Mouse (Mus musculus): ENCODE measurements around the gene Ptn. TPM values are rescaled to one million over a fixed set of nuclear protein-coding genes. Genes with fewer than 3 reads are reported as not detected.

Gene Ptn
- polyA plus RNA-seq (2015; fragmentation: Nextera tagmentation; extraction: Ambion mirVana) = 9.9 and 11.5 TPM in 2 replicates

DNA sequence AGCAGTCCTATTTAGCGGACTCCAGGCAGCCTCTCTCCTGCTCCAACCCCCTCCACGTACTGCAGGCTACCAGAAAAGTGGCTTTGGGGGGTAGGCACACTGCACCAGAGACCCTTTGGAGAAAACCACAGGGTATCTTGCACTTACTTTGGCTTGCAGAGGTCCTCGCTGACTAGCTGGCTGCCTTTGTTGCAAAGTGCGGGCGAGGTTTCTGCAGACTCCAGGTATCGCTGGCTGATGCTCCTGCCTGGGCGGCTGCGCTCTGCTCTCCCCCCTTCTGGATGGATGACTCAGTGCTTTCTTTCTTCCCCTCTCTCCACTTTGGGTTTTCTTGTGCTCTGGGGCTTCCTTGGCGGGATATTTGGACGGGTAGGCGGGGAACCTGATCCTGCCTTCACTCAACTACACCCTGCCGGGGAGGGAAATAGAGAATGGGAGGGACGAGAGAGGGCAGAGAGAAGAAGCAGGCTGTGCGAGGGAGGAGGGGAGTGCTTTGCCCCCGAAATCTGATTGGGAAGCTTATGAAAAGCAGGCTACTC, at the start of gene Ptn:
Gene Ptn, minus strand, starts transcription at position 474 of the 539 bp plus-strand sequence.
- Histone ChIP-seq H3K9ac (ENCODE audit: low read depth, low read length) (no peak within 1 kb of the TSS), H3K27ac (ENCODE audit: low read length) (no peak within 1 kb of the TSS), H3K36me3 (ENCODE audit: control insufficient read depth, insufficient read depth) (no peaks in the 10 kb centered on the region), H3K4me3 (ENCODE audit: low read depth, low read length) (peak within 1 kb of the TSS; percentile 16; the same call in 1 of the 2 replicates), H3K4me1 (ENCODE audit: control insufficient read depth, low read depth, low read length) (no peaks in the 10 kb centered on the region), H3K9me3 (replicated peaks; ENCODE audit: control insufficient read depth, low read length) (no peaks in the 10 kb centered on the region), H3K27me3 (ENCODE audit: control insufficient read depth, insufficient read depth, low read depth, low read length) (no peaks in the 10 kb centered on the region; the same call in 1 of the 2 replicates), H3K4me2 (ENCODE audit: low read depth, low read length) (peak within 1 kb of the TSS; percentile 24)
- WGBS (ENCODE audit: insufficient replicate concordance) = 4% methylated on average over 15 of the region's 15 CpGs
- no peak for ATAC-seq (ENCODE audit: low read depth)

DNA sequence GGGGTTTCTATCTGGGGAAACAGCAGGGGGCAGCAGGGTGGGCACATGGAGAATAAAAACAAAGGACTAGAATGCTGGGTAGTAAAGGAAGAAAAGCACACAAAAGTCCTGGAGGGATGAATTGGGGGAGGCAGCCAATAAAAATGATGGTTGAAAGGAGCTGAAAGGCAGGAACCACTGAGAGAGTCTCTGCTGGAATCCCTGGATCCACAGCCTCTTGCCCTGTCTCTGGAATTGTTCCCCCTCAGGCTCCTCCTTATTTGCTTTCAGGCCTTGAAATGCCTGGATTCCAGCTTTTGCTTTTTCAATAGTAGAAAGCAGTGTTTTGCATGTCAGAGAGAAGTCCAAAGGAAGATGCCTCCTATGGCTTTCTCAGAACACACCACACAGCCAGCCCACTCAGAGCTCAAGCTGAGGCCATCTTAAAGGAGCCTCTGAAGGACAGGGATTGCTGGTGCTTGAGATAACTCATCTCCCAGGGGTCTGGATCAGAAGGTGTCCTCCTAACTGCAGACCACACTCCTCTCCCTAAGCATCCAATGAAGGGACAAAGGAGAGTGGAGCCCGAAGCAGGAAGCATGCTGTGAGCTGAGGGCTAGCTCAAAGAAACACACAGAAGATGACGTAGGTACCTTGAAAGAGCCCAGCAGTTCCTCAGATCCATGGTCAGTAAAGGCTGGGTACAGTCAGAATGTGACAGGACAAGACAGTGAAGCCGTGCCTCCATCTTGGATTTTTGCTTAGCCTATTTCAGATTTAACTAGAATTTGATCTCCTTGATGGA, 48.4 kb upstream of the Ptn start:
- WGBS (ENCODE audit: insufficient replicate concordance) = 45% methylated on average over 3 of the region's 3 CpGs
- H3K4me2 ChIP-seq (ENCODE audit: low read depth, low read length) = no peak overlapping the region
- ATAC-seq (ENCODE audit: low read depth) = no peak
- no peaks in the 10 kb centered on the region for H3K4me1 ChIP-seq (ENCODE audit: control insufficient read depth, low read depth, low read length)
- H3K9me3 ChIP-seq (replicated peaks; ENCODE audit: control insufficient read depth, low read length) = no peaks in the 10 kb centered on the region
- no peak overlapping the region for H3K27ac ChIP-seq (ENCODE audit: low read length)
- H3K4me3 ChIP-seq (ENCODE audit: low read depth, low read length) = no peak overlapping the region
- H3K9ac ChIP-seq (ENCODE audit: low read depth, low read length) = no peak overlapping the region
- H3K36me3 ChIP-seq (ENCODE audit: control insufficient read depth, insufficient read depth) = no peaks in the 10 kb centered on the region
- H3K27me3 ChIP-seq (ENCODE audit: control insufficient read depth, insufficient read depth, low read depth, low read length) = no peaks in the 10 kb centered on the region

DNA sequence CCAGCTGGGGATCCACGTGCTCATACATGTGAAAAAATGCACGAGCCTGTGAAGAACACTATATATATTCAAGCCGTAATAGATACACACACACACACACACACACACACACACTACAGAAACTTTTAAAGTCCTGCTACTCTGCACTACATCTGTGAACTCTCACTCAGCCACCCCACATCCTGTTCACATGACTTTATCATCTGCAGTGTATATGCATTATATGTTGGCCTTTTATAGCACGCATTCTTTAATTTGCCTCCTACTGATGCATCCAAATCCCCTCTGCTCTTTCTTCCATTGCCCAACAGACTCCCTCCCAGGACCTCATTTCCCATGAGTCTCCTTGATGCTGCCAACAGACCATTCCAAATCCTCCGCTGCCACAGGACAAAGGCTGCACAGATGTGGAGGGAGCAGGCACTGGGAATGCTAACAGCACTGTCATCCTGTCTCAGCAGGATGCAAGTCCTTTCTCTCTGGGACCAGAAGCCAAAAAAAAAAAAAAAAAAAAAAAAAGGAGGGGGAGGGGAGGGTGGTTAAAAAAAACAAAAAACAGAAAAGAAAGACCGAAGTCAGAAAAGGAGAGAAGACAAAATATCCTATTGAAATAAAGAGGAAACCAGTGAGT, 47.7 kb upstream of the Ptn start:
- H3K4me3 ChIP-seq (ENCODE audit: low read depth, low read length) = no peak overlapping the region
- H3K4me1 ChIP-seq (ENCODE audit: control insufficient read depth, low read depth, low read length) = no peaks in the 10 kb centered on the region
- no peaks in the 10 kb centered on the region for H3K27me3 ChIP-seq (ENCODE audit: control insufficient read depth, insufficient read depth, low read depth, low read length)
- H3K27ac ChIP-seq (ENCODE audit: low read length) = no peak overlapping the region
- H3K4me2 ChIP-seq (ENCODE audit: low read depth, low read length) = no peak overlapping the region
- no peaks in the 10 kb centered on the region for H3K9me3 ChIP-seq (replicated peaks; ENCODE audit: control insufficient read depth, low read length)
- no peak for ATAC-seq (ENCODE audit: low read depth)
- WGBS (ENCODE audit: insufficient replicate concordance) = 46% methylated on average over 6 of the region's 6 CpGs
- no peaks in the 10 kb centered on the region for H3K36me3 ChIP-seq (ENCODE audit: control insufficient read depth, insufficient read depth)
- H3K9ac ChIP-seq (ENCODE audit: low read depth, low read length) = no peak overlapping the region

GRCm38 (mm10) chr6:36850422-36851129, 40.6 kb upstream of the Ptn start:
- Histone ChIP-seq H3K9me3 (replicated peaks; ENCODE audit: control insufficient read depth, low read length) (no peaks in the 10 kb centered on the region), H3K27ac (ENCODE audit: low read length) (no peak overlapping the region), H3K9ac (ENCODE audit: low read depth, low read length) (no peak overlapping the region), H3K4me2 (ENCODE audit: low read depth, low read length) (no peak overlapping the region), H3K36me3 (ENCODE audit: control insufficient read depth, insufficient read depth) (no peaks in the 10 kb centered on the region), H3K4me3 (ENCODE audit: low read depth, low read length) (no peak overlapping the region), H3K27me3 (ENCODE audit: control insufficient read depth, insufficient read depth, low read depth, low read length) (no peaks in the 10 kb centered on the region), H3K4me1 (ENCODE audit: control insufficient read depth, low read depth, low read length) (no peaks in the 10 kb centered on the region)
- ATAC-seq (ENCODE audit: low read depth) = no peak
- 59% methylated on average over 7 of the region's 7 CpGs for WGBS (ENCODE audit: insufficient replicate concordance)

DNA sequence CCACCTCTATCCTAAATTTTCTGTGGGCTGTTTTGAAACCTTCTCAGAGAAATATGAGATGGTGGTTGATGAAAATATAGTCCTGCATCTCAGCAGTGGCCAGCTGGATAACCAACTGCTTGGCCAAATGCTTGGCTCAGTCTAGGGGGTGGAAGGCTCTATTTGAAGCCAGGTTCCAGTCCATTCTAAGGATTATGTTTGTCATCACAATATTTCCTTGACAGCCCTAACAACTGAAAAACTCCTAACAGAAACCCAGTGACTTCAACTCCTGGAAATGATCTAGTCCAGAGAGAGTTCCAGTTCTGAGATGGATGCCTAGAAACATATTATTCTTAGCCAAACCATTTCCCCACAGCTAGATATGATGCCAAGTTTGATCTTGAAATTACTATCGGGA, 35.3 kb upstream of the Ptn start:
- H3K27ac ChIP-seq (ENCODE audit: low read length) = no peak overlapping the region
- H3K9me3 ChIP-seq (replicated peaks; ENCODE audit: control insufficient read depth, low read length) = no peaks in the 10 kb centered on the region
- no peak overlapping the region for H3K4me2 ChIP-seq (ENCODE audit: low read depth, low read length)
- no peaks in the 10 kb centered on the region for H3K36me3 ChIP-seq (ENCODE audit: control insufficient read depth, insufficient read depth)
- H3K4me3 ChIP-seq (ENCODE audit: low read depth, low read length) = no peak overlapping the region
- no peak overlapping the region for H3K9ac ChIP-seq (ENCODE audit: low read depth, low read length)
- no peaks in the 10 kb centered on the region for H3K4me1 ChIP-seq (ENCODE audit: control insufficient read depth, low read depth, low read length)
- no peak for ATAC-seq (ENCODE audit: low read depth)
- WGBS (ENCODE audit: insufficient replicate concordance) = 59% methylated on average over 1 of the region's 1 CpGs
- no peaks in the 10 kb centered on the region for H3K27me3 ChIP-seq (ENCODE audit: control insufficient read depth, insufficient read depth, low read depth, low read length)

DNA sequence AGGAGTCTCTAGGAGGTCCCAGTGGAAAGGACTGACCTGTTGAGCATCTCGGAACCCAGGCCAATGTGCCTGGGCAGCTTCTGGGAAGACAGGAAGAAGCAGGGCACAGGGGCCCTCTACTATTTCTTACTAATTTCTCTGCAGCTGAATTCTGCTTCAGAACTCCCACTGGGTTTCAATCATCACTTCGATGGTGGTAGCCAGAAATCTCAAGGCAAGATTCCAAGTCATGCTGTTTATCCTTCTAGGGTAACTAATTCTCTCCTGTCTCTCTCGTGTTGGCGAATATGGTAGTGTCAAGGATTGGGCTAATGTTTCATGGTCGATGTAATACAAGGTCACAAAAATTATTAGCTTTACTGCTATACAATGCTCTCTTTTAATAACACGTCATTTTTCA, 34.2 kb upstream of the Ptn start:
- ATAC-seq (ENCODE audit: low read depth) = no peak
- WGBS (ENCODE audit: insufficient replicate concordance) = 64% methylated on average over 6 of the region's 6 CpGs
- H3K4me1 ChIP-seq (ENCODE audit: control insufficient read depth, low read depth, low read length) = no peaks in the 10 kb centered on the region

GRCm38 (mm10) chr6:36843031-36843488, 33.0 kb upstream of the Ptn start:
- ATAC-seq (ENCODE audit: low read depth) = no peak
- WGBS (ENCODE audit: insufficient replicate concordance) = 62% methylated on average over 3 of the region's 3 CpGs
- H3K4me1 ChIP-seq (ENCODE audit: control insufficient read depth, low read depth, low read length) = no peaks in the 10 kb centered on the region
- H3K36me3 ChIP-seq (ENCODE audit: control insufficient read depth, insufficient read depth) = no peaks in the 10 kb centered on the region
- no peak overlapping the region for H3K9ac ChIP-seq (ENCODE audit: low read depth, low read length)
- H3K27me3 ChIP-seq (ENCODE audit: control insufficient read depth, insufficient read depth, low read depth, low read length) = no peaks in the 10 kb centered on the region
- no peak overlapping the region for H3K27ac ChIP-seq (ENCODE audit: low read length)
- H3K9me3 ChIP-seq (replicated peaks; ENCODE audit: control insufficient read depth, low read length) = no peaks in the 10 kb centered on the region
- no peak overlapping the region for H3K4me2 ChIP-seq (ENCODE audit: low read depth, low read length)
- no peak overlapping the region for H3K4me3 ChIP-seq (ENCODE audit: low read depth, low read length)

More for the DNA sequence above, 34.2 kb upstream of the Ptn start:
- Histone ChIP-seq H3K9me3 (replicated peaks; ENCODE audit: control insufficient read depth, low read length) (no peaks in the 10 kb centered on the region), H3K36me3 (ENCODE audit: control insufficient read depth, insufficient read depth) (no peaks in the 10 kb centered on the region), H3K4me3 (ENCODE audit: low read depth, low read length) (no peak overlapping the region), H3K4me2 (ENCODE audit: low read depth, low read length) (no peak overlapping the region), H3K27me3 (ENCODE audit: control insufficient read depth, insufficient read depth, low read depth, low read length) (no peaks in the 10 kb centered on the region), H3K27ac (ENCODE audit: low read length) (no peak overlapping the region), H3K9ac (ENCODE audit: low read depth, low read length) (no peak overlapping the region)

GRCm38 (mm10) chr6:36842101-36842922, 32.3 kb upstream of the Ptn start:
- Histone ChIP-seq H3K4me2 (ENCODE audit: low read depth, low read length) (no peak overlapping the region), H3K27me3 (ENCODE audit: control insufficient read depth, insufficient read depth, low read depth, low read length) (no peaks in the 10 kb centered on the region), H3K4me1 (ENCODE audit: control insufficient read depth, low read depth, low read length) (no peaks in the 10 kb centered on the region), H3K9ac (ENCODE audit: low read depth, low read length) (no peak overlapping the region), H3K9me3 (replicated peaks; ENCODE audit: control insufficient read depth, low read length) (no peaks in the 10 kb centered on the region), H3K36me3 (ENCODE audit: control insufficient read depth, insufficient read depth) (no peaks in the 10 kb centered on the region), H3K4me3 (ENCODE audit: low read depth, low read length) (no peak overlapping the region), H3K27ac (ENCODE audit: low read length) (no peak overlapping the region)
- ATAC-seq (ENCODE audit: low read depth) = no peak
- WGBS (ENCODE audit: insufficient replicate concordance) = 59% methylated on average over 5 of the region's 5 CpGs
